ENCODE assay signal across 15 mouse cellular contexts in the genomic region with DNA sequence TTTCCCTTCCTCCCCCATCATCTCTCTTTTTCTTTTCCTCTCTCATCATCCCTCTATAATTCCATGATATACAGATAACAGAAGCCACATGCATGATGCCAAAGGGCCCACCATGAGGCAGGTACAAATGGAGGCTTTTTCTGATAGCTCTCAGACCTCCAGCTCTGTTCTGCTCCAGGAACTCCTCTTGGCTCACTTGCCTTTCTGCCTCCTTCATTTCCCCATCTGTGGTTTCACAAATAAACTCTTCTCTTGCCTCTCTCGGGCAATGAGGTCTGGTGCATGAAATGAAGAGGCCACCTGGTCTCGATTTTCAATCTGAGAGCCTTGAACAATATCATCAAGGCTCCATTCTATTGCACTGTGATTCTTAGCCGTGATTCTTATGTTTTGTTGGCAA.
"Had no signal": no experiment of that assay in that cellular context is flagged by ENCODE, and none has a peak within 500 bp of the region (broad histone marks: within the 10 kb centered on the region; RNA-seq: fewer than 3 reads in every experiment).

No protein-coding gene starts in this region.

- H3K27ac ChIP-seq: left cerebral cortex, adult 2 months; limb, embryonic 15.5 days; liver, embryonic 12.5 days; lung, embryonic 15.5 days; midbrain, embryonic 10.5 days; neural tube, embryonic 15.5 days; stomach, embryonic 15.5 days had no signal

- H3K27me3 ChIP-seq: limb, embryonic 15.5 days; liver, embryonic 12.5 days; lung, embryonic 15.5 days; neural tube, embryonic 15.5 days; stomach, embryonic 15.5 days had no signal

- H3K36me3 ChIP-seq: limb, embryonic 15.5 days; liver, embryonic 12.5 days; lung, embryonic 15.5 days; midbrain, embryonic 10.5 days; neural tube, embryonic 15.5 days; stomach, embryonic 15.5 days had no signal

- ATAC-seq: liver, embryonic 12.5 days had no signal

- H3K4me3 ChIP-seq: left cerebral cortex, adult 2 months; limb, embryonic 15.5 days; liver, embryonic 12.5 days; lung, embryonic 15.5 days; midbrain, embryonic 10.5 days; myocyte; neural tube, embryonic 15.5 days; stomach, embryonic 15.5 days had no signal

- H3K9me3 ChIP-seq: limb, embryonic 15.5 days; liver, embryonic 12.5 days; lung, embryonic 15.5 days; stomach, embryonic 15.5 days had no signal

- DNase-seq: kidney, postnatal 10 days; lung, postnatal 14 days; midbrain, embryonic 14.5 days; right cerebral cortex, adult 18-20 months; right cerebral cortex, postnatal 25 days; thymus, adult 2 months; thymus, postnatal 25 days had no signal

- H3K4me1 ChIP-seq: limb, embryonic 15.5 days; liver, embryonic 12.5 days; lung, embryonic 15.5 days; midbrain, embryonic 10.5 days; neural tube, embryonic 15.5 days; stomach, embryonic 15.5 days had no signal

- H3K9ac ChIP-seq: limb, embryonic 15.5 days; liver, embryonic 12.5 days; lung, embryonic 15.5 days; neural tube, embryonic 15.5 days; stomach, embryonic 15.5 days had no signal

- H3K4me2 ChIP-seq: limb, embryonic 15.5 days; liver, embryonic 12.5 days; lung, embryonic 15.5 days; neural tube, embryonic 15.5 days; stomach, embryonic 15.5 days had no signal
